Mouse (Mus musculus) liver, postnatal 0 days (tissue): Measurements from ENCODE around the gene Golga5.

Source experiments
- CTCF ChIP-seq: sonication (generic); IDR thresholded peaks from 2 replicates; pipeline ENCODE4 v1.5.1; 2016; ENCODE audit warnings: antibody characterized with exemption, low read depth
- EP300 ChIP-seq: IDR thresholded peaks from 2 replicates; pipeline ENCODE4 v1.6.1; 2016; ENCODE audit warnings: antibody characterized with exemption, low read depth, mild to moderate bottlenecking

- TF ChIP-seq CTCF (no peak), EP300 (no peak)
Observed at GRCm38 (mm10) chr12:102424456-102424855, 44.5 kb upstream of the Golga5 start.
